Mouse (Mus musculus) right cerebral cortex, adult 18-20 months (tissue): ENCODE data around the gene Eif3f.

Experiments
- DNase-seq: peaks from one replicate; pipeline ENCODE4 v3.0.0; 2022; ENCODE audit warnings: mixed read lengths

The Eif3f gene

GRCm38 (mm10) chr7:108972273-108972672 is 38.1 kb downstream of the Eif3f start:
- no peak for DNase-seq

GRCm38 (mm10) chr7:108985934-108986708 is 51.9 kb downstream of the Eif3f start:
- DNase-seq = no peak

- peak; percentile 90 for DNase-seq
Observed at GRCm38 (mm10) chr7:108991207-108991606, 57.0 kb downstream of the Eif3f start.
